Mouse (Mus musculus): ENCODE results near the gene Dnph1.
"Not testable (repeated sequence)": the region's sequence is repeated elsewhere in the genome, so short reads cannot be mapped to it uniquely, and the experiment has no call there.

Dnph1 gene

DNA sequence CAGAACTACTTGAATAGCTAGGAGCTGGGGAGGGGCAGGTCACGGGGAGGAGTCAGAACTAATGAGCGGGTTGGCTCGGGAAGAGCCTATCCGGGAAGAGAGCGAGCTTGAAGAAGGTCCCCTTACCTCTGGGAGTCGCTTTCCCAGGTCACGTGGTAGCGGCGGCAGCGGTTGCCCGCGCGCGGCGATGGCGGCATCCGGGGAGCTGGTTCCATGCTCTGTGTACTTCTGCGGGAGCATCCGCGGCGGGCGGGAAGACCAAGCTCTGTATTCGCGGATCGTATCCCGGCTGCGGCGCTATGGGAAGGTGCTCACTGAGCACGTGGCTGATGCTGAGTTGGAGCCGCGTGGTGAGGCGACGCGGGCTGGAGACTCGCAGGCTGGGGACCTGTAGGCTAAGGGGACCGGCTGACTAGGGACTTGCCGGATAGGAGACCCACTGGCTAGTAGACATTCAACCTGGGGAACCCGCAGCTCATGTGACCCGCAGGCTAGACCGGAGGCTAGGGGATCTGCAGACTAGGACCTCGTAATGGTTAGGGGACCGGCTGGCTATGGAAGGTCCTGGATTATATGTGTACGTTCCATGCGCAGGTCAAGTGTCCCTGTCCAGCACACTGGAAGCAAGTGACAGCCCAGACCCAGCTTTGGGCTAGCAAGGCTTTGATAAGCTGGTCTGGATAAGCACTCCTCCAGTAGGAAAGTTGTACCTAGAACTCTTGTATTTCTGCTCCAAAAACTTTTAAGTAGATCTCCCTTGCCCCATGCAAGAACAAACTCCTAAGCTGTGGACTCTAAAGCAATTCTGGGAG lies at the start of gene Dnph1:
Gene Dnph1, plus strand, starts transcription at position 89 of the 812 bp plus-strand sequence.
- DNase-seq (ENCODE audit: low spot score), result peak; percentile 80

DNA sequence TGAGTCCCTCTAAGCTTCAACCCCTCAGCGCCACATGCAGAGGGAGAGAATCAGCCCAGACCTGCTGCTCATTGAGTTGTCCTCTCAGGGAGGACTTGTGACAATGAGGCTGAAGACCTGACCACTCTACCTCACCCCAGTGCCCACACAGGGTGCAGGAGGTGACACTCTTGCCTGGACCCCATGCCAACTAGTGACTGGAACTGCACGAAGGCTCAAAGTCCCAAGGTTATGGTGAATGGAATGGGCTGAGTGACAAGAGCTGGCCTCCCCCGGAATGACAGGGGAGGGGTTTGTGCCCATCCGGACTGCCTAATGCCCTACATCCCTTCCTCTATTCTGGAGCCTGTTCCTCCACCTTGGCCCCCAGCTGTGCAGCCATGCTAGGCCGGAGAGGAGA lies 43.8 kb upstream of the Dnph1 start:
- DNase-seq (ENCODE audit: low spot score), result no peak

- no peak for DNase-seq (ENCODE audit: low spot score)
Measured at GRCm38 (mm10) chr17:46453302-46453948, 43.1 kb upstream of the Dnph1 start.

DNA sequence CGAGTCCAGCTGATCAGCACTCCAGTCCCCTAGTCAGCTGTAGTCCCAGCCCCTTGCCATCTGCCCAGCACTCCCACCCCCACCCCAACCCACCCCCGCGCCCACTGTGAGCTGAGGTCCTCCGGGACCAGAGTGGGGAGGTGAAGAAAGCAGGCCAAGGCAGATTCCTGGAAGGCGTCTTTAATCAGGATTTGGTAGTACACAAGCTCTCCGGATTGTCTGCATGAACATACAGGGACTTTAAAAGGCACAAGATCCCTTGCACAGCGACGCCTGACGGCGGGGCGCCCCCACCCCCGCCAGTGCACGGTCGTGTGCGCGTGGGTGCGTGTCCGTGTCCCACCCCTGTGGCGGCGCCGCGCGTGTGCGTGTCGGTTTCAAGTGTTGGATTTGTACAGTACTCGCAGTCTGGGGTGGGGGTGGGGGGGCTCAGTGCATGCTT lies 42.5 kb upstream of the Dnph1 start:
- DNase-seq (ENCODE audit: low spot score), result no peak

DNA sequence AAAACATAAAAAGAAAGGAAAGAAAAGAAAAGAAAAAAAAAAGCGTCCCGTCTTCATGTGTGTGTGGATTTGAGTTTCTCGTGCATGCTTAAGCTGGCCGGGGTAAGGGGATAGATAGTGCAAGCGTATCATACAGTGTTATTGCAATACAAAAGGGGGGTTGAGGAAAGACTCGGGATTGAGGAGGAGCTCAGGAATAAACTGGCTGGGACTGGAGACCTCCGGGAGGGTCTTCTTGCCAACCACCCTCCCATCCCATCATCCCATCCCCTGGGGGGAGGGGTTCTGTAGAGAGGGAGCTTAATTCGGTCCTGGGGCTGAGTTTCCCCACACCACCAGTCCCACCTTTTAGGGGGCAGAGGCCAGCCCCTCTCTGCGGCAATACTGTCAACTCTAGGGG lies 42.0 kb upstream of the Dnph1 start:
- no peak for DNase-seq (ENCODE audit: low spot score)

DNA sequence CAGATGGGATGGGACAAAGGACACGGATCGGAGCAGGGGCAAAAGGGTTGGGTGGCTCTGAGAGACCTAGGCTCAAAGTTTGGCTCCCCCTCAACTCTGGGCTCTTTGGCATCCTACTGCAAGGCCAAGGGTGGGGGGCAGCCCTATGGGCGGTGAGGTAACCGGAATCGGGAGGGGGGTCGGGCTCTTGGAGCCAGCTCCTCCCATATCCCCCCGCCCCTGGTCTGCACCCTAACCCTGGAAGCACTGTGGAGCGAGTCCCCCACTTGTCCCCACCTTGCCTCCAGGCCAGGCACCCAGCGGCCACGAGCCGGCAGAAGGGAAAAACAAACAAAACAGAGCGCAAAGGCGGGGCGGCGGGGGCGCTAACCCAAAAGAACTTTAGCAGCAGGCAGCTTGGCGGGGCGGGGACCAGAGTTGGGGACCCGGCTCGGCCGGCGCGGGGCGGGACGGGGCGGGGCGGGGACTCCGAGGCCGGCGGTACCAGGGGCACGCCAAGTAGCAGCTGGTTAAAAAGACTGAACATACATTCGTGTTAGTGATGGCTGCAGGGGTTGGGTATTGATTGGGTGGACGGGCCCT lies 41.3 kb upstream of the Dnph1 start:
- DNase-seq (ENCODE audit: low spot score), result no peak

DNA sequence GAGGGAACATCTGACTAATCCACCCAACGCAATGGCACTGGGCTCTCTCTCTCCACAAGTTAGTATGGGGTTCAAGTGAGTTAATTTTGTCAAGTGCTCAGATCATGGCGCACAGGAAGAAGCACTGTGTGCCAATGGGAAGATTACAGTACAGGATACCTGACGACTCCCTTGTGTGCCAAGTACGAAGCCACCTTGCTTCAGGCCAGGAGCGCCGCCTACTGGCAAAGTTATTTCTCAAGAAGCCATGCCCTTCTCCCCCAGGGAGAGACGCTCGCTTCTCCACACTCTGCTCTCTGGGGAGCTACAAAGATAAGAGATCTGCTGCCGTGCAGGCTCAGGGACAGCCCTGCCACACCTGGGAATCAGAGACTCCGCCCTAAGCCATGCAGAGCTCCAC lies 38.7 kb upstream of the Dnph1 start:
- DNase-seq (ENCODE audit: low spot score), result no peak

DNA sequence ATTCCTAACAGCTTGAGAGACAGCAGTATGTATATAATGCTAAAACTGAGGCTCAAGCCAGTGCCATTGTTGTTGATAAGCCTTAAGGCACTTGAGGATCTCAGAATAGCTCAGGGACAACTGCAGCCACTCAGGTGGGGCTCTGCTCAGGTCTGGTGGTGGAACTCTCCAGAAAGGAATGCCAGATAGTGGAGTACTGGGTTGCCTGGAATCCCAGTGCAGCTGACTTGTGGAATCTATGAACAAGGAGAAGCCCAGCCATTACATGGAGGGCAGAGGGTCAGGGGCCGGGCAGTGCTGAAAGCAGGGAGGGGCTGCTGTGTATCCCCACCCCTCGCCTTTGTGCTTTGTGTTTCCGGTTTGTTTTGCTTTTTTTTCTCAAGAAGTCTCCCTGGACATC lies 38.1 kb upstream of the Dnph1 start:
- DNase-seq (ENCODE audit: low spot score), result no peak

DNA sequence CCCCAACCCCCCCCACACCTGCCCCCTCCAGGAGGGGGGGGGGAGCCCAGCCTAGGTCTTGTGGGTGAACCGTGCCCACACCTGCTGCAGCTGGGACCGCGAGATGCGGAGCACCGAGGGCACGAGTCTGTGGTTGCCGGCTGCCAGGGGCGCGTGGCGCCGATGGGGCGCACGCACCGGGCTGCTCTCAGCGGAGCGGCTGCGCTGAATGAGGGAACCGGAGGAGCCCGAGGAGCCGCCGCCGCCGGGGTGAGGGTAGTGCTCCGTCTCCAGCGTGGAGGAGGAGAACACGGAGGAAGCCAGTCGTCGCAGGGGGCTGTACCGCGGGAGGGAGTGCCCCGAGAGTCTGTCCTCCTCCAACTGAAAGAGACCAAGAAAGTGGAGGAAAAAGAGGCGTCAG lies 35.8 kb upstream of the Dnph1 start:
- no peak for DNase-seq (ENCODE audit: low spot score)

DNA sequence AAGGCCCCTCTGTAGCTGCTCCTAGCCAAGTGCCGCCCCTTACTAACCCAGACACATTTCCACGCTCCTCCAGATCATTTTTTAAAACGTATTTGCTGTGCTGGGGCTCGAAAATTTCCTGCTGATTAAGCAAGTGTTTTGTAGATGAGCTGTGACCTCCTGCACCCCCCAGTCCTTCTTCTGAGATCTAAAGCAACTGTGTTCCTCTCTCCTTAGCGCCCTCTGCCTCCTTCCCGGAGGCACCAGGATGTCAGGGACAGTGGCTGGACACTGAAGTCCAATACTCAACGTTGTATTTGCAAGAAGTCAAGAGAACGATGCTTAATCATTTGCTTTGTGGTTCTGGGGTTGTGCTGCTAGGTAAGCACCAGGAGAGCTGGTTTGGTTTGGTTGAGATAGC lies 35.2 kb upstream of the Dnph1 start:
- no peak for DNase-seq (ENCODE audit: low spot score)

DNA sequence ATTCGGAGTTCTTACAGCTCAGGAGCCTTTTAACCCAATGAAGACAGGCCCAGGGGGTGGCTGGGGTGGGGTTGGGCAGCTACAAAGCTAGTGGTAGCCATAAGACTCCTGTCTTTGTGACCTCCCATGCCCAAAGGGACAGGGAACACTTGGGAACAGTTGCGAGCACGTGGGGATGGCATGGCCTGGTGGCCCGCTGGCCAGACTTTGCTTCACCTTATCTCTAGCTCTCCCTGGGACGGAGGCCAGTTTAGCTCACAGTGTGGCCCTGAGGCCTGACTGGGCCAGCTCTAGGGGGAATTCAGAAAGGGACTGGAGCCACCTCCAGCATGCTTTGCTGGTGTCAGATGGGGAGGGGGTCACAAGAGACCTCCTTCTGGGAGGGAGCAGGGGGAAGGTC lies 34.3 kb upstream of the Dnph1 start:
- no peak for DNase-seq (ENCODE audit: low spot score)

- DNase-seq (ENCODE audit: low spot score), result no peak
Measured at GRCm38 (mm10) chr17:46467830-46468229, 28.7 kb upstream of the Dnph1 start.

GRCm38 (mm10) chr17:46476601-46477000 lies 19.9 kb upstream of the Dnph1 start:
- DNase-seq (ENCODE audit: low spot score), result no peak

- DNase-seq (ENCODE audit: low spot score), result no peak
Measured at GRCm38 (mm10) chr17:46477286-46477685, 19.2 kb upstream of the Dnph1 start.

DNA sequence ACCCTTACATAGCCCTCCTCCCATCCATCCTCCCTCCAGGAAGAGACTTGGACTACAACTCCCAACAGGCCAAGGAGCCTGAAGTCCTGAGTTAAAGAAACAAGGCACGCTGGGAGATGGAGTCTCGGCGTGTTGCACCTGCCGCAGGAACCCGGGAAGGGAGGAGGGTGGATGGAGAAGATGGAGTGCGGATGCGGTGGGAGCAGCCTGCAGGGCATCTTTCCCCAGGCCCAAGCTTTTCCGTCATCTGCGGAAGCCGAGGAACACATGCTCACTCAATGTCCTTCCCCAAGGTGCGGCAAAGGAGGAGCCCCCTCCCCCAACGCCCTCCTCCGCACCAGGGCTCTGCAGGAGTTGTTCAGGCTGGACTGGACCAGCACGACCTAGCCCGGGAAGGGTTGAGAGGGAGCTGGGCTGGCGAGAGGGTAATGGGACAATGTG lies 12.9 kb upstream of the Dnph1 start:
- DNase-seq (ENCODE audit: low spot score), result peak; percentile 57

DNA sequence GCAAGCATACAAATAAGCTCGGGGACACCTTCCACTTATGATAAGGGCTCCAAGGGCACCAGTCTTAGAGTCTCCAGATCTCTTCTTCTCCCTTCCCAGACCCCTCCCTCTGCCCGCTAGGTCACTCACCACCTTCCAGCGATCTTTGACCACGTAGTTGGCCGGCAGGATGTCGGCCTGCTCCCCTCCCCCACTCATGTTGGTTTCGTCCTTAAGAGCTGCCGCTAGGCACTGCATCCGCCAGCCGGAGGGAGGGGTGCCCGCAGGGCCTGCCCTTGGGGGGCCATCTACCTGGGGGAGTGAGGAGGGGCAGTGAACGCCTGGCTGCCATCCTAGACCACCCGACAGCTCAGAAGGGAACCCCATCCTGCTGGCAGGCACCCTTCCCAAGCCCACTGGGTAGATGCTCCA lies 12.5 kb upstream of the Dnph1 start:
- peak; percentile 66 for DNase-seq (ENCODE audit: low spot score)

DNA sequence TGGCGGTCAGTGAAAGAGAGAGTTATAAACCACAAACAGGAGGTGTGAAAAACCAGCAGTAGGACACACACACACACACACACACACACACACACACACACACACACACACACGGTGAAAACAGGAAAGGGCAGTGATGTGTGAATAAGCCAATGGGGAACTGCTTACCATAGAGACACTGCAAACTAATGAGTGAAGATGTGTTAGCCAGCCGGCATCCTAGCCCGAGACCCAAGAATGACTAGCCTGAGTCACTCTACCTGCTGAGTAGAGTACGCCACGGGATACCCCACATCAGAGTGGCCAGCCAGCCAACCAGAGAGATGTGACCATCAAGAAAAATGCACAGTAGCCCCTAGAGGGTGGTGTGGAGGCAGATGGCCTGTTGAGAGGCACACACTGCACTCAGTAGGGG lies 12.0 kb upstream of the Dnph1 start:
- DNase-seq (ENCODE audit: low spot score), result no peak

DNA sequence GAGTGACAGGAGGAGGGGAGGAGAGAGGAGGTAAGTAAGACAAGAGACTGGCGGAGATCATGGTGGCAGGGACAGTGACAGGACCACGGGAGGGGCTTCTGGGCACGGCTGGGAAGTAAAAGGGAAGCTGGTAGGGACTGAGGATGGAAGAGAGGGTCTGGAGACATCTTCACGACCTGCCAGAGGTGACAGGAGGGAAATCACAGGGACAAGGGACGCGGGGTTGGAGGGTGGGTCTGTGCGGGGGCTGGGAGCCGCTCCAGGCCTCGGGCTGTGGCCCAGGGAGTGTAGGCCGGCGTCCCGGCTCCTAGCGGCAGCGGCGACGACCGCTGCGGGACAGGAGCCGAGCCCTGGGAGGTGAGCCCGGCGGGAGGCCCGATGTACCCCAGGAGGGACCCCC lies 9.5 kb upstream of the Dnph1 start:
- no peak for DNase-seq (ENCODE audit: low spot score)

DNA sequence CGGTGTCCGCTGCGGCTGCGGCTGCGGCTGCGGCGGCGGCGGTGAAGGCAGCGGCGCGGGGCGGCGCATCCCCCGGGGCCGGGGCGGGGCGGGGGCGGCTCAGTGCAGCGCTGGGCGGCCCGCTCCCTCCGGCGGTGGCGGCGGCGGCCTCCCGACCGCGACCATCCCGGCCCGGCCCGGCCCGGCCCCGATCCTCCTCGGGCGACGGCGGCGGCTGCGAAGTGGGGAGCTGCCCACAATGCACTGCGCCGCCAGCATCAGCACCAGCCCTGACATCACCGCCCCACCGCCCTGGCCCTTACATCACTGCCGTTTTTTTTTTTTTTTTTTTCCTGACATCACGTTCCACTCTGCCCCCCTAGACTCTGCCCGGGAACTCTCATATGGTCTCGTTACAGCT lies 9.1 kb upstream of the Dnph1 start, which contains the start of gene Ttbk1:
Gene Ttbk1, minus strand, starts transcription at position 245 of the 400 bp plus-strand sequence.
- DNase-seq (ENCODE audit: low spot score), result no peak

DNA sequence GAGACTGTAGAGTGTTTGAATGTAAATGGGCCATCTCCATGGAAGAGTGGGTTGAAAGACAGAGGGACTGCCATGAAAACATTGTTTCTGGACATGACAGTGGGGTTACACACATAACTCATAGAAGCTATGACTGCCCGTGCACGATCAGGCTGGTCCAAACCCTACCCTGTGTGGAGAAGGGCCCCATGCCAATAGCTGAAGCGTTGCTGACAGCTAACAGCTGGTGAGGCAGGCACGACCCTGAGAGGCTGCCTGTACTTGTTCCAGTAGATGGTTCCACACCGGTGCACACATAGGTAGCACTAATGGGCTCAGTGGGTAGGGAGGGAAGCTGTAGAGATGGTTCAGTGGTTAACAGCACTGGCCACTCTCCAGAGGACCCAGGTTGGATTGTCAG lies 1.0 kb upstream of the Dnph1 start:
- DNase-seq (ENCODE audit: low spot score), result no peak

- DNase-seq (ENCODE audit: low spot score), result not testable (repeated sequence)
Measured at GRCm38 (mm10) chr17:46496081-46496480, 430 bp upstream of the Dnph1 start.

DNA sequence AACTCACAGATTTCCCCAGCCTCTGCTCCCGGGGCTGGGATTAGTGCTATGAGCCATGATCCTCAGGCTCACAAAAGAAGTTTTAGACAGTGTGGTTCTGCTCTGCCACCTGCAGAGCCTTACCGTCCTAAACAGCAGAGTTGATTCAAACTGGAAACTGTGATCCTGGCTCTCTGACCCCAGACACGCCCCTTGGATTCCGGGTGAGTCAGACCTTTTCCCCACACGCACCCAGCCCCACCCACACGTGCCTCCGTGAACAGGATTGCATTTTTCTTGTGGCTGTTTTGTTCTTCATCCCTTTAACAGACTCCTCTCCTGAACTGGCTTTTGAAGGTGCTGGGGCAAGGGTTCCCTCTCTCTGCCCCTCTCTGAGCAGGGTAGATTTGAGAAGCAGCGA lies 1.4 kb downstream of the Dnph1 start:
- no peak for DNase-seq (ENCODE audit: low spot score)

DNA sequence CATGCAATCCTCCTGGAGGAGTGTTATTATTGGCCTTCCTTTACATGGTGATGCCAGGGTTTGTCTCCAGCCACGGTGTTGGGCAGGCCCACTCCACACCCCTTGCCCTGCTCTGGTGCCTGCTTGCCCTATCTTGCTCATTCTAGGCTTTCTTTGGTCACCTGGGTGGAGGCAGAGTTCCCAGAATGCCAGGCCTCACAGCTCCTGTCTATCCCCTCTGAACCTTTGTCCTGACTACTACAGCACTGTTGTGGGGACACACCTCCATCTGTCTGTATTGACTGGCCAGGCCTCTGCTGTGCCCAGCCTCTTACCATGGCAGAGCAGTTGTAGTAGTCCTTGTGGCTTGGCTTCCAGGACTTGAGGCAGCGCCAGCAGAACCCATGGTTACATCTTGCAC lies 6.3 kb downstream of the Dnph1 start:
- DNase-seq (ENCODE audit: low spot score), result no peak

Data from yolk sac, embryonic 10.5 days (tissue).